Mouse (Mus musculus) neural tube, embryonic 13.5 days (tissue): ENCODE results near the gene Mkrn2. TPM values are rescaled to one million over a fixed set of nuclear protein-coding genes. Genes with fewer than 3 reads are reported as not detected.

Experiments used
- ATAC-seq: fragments of 200-750 bp; cut with Nextera tagmentation; 2 replicates; pipeline ENCODE4 v1.8.0; 2017; ENCODE audit warnings: low read depth, mild to moderate bottlenecking, moderate TSS enrichment, moderate library complexity
- H3K27ac ChIP-seq: fragments of 300-500 bp; sonication (generic); replicated peaks from 2 replicates; pipeline ENCODE4 v1.5.1; 2015; ENCODE audit warnings: moderate library complexity, mild to moderate bottlenecking, inconsistent platforms
- H3K27me3 ChIP-seq: fragments of 300-500 bp; sonication (generic); 2 replicates; pipeline ENCODE4 v1.6.1; 2015; ENCODE audit warnings: mild to moderate bottlenecking, inconsistent platforms
- H3K36me3 ChIP-seq: fragments of 300-500 bp; sonication (generic); 2 replicates; pipeline ENCODE4 v1.6.1; 2015; ENCODE audit warnings: mild to moderate bottlenecking, inconsistent platforms
- H3K4me1 ChIP-seq: fragments of 300-500 bp; sonication (generic); replicated peaks from 2 replicates; pipeline ENCODE4 v1.6.1; 2015; ENCODE audit warnings: inconsistent platforms
- H3K4me2 ChIP-seq: fragments of 300-500 bp; sonication (generic); 2 replicates; pipeline ENCODE4 v1.6.1; 2015; ENCODE audit warnings: inconsistent platforms, mild to moderate bottlenecking, moderate library complexity
- H3K4me3 ChIP-seq: fragments of 300-500 bp; sonication (generic); 2 replicates; pipeline ENCODE4 v1.5.1; 2015; ENCODE audit warnings: mild to moderate bottlenecking, inconsistent platforms
- H3K9ac ChIP-seq: fragments of 300-500 bp; sonication (generic); 2 replicates; pipeline ENCODE4 v1.6.1; 2015; ENCODE audit warnings: moderate library complexity, mild to moderate bottlenecking, inconsistent platforms
- H3K9me3 ChIP-seq: fragments of 300-500 bp; sonication (generic); 2 replicates; pipeline ENCODE4 v1.6.1; 2016; ENCODE audit warnings: inconsistent platforms
- WGBS: fragments of 180-500 bp; shearing (Covaris S2); methylation state at CpG from one replicate; pipeline ENCODE4 v1.1.7; 2015; 5-methylcytosine and 5-hydroxymethylcytosine counted together
- polyA plus RNA-seq: library from polyadenylated mRNA; unstranded; fragments of >200 nt; fragmentation: Nextera tagmentation; extraction: Ambion mirVana; gene quantifications from 2 replicates; pipeline ENCODE4 v1.2.1, GENCODE M21; 2015

Mkrn2 gene
- polyA plus RNA-seq, 1 experiment from 2014 or later, result 30.2 TPM

DNA sequence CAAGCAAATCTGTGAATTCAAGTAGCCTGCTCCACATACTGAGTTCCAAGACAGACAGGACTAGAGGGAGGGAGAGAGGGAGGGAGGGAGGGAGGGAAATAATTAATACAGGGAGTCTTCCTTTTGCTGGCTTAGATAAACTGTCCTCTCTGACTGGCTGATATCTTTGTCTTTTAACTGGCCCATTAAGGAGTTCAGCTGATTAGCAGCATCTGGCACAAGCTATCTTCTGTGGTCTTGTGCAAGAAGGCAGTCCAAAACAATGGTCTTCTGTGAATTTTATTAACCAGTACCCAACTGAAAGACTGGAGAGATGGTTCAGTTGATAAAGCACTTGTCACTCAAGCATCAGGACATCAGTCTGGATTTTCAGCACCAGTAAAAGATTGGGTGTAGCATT lies 57.1 kb downstream of the Mkrn2 start:
- no peak for ATAC-seq
- Histone ChIP-seq H3K9me3 (no peaks in the 10 kb centered on the region), H3K9ac (no peak overlapping the region), H3K27me3 (no peaks in the 10 kb centered on the region), H3K36me3 (no peaks in the 10 kb centered on the region), H3K4me3 (no peak overlapping the region), H3K4me2 (no peak overlapping the region), H3K27ac (no peak overlapping the region), H3K4me1 (peaks cover 37% of the 10 kb centered on the region)

DNA sequence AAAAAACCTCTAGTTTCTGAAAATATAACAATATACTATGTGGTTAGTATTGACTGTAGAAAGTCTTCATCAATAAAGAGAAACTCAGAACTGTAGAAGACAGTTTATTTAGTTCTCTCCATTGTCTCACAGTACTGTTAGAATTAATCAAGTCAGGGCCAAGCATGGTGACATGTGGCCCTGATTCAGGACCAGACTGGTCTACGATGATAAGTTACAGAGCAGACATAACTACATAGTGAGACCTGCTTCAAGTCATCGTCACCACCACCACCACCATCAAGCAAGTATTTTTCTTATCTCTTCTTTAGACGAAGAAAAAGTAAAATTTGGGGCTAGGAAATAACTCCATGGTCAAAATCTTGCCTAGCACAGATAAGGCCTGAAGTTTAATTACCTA lies 62.6 kb downstream of the Mkrn2 start:
- Histone ChIP-seq H3K9ac (no peak overlapping the region), H3K27me3 (no peaks in the 10 kb centered on the region), H3K4me3 (no peak overlapping the region), H3K4me2 (no peak overlapping the region), H3K36me3 (no peaks in the 10 kb centered on the region), H3K4me1 (peaks cover 25% of the 10 kb centered on the region), H3K9me3 (no peaks in the 10 kb centered on the region), H3K27ac (no peak overlapping the region)
- WGBS, result 90% methylated on average over 3 of the region's 3 CpGs
- ATAC-seq, result no peak

DNA sequence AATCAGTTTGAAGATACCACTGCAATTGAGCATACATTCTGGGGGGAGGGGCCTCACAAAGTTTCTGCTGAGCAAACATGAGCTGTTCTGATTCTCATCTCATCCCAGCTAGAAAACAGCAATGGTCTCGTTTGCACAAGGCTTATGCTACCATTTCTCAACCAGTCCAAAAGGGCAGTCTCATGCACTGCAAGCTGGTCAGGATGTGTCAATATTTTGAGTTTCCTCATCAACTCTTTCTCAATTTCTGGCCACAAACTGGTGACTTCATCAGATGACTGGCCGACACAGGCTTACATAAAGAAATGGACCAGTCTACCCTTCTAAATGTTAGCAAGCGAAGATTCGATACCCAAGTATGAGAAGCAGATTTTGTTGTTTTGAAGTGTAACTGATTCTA lies 64.9 kb downstream of the Mkrn2 start:
- Histone ChIP-seq H3K4me2 (no peak overlapping the region), H3K27ac (no peak overlapping the region), H3K27me3 (no peaks in the 10 kb centered on the region), H3K4me3 (no peak overlapping the region), H3K9me3 (no peaks in the 10 kb centered on the region), H3K9ac (no peak overlapping the region), H3K36me3 (no peaks in the 10 kb centered on the region), H3K4me1 (peaks cover 23% of the 10 kb centered on the region)
- ATAC-seq, result no peak
- 84% methylated on average over 4 of the region's 4 CpGs for WGBS

Other genes starting within 250 kb of the Mkrn2 start
- 0.14 and 0.80 TPM in 2 replicates for gene Pparg, start 241.0 kb upstream of the Mkrn2 start, polyA plus RNA-seq
- gene Tsen2, start 57.2 kb upstream of the Mkrn2 start, polyA plus RNA-seq, result 31.7 and 32.3 TPM in 2 replicates
- gene Mkrn2os, start 9.3 kb upstream of the Mkrn2 start, polyA plus RNA-seq, result 0.35 and 0.77 TPM in 2 replicates
- gene Raf1, start 74.7 kb downstream of the Mkrn2 start, polyA plus RNA-seq, result 141 and 156 TPM in 2 replicates
- 1.6 and 2.5 TPM in 2 replicates for gene Tmem40, start 160.5 kb downstream of the Mkrn2 start, polyA plus RNA-seq
- 13.2 and 15.8 TPM in 2 replicates for gene Cand2, start 172.6 kb downstream of the Mkrn2 start, polyA plus RNA-seq
- gene Rpl32, start 206.8 kb downstream of the Mkrn2 start, polyA plus RNA-seq, result 1,247 and 1,390 TPM in 2 replicates
- gene Efcab12, start 236.5 kb downstream of the Mkrn2 start, polyA plus RNA-seq, result 2.7 and 2.8 TPM in 2 replicates